Mouse (Mus musculus): ENCODE data around the gene Carm1. TPM values are rescaled to one million over a fixed set of nuclear protein-coding genes. Genes with fewer than 3 reads are reported as not detected.

Gene Carm1
- polyA plus RNA-seq, 1 experiment from 2014 or later: 72.3 TPM

DNA sequence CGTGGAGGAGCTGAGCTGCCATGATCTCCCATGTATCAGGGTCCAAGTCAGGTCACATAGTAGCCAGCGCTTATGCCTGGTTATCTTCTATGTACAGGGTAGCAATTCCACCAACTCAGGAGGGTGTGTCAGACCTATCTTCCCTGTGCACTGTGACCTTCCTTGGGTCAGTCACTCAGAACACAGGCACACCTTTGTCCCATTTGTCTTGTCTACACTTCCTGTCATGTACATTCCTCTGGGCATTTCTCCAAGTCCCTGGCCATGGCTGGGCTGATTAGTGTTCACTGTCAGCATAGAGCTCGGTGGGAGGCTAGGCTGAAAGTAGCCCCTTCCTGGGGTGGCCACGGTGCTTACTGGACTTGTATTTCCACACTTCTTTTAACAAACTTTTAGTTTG is 11.7 kb downstream of the Carm1 start:
- H3K36me3 ChIP-seq: peaks cover 58% of the 10 kb centered on the region
- H3K4me1 ChIP-seq (replicated peaks): no peaks in the 10 kb centered on the region
- 95% methylated on average over 4 of the region's 4 CpGs for WGBS
- no peak overlapping the region for H3K27ac ChIP-seq
- no peak for ATAC-seq (ENCODE audit: insufficient number of reproducible peaks, insufficient read depth, low FRiP score, low TSS enrichment, low read depth)
- no peak overlapping the region for H3K4me3 ChIP-seq (replicated peaks)
- H3K9me3 ChIP-seq: no peaks in the 10 kb centered on the region
- no peak overlapping the region for H3K4me2 ChIP-seq
- no peak overlapping the region for H3K9ac ChIP-seq (replicated peaks)
- no peaks in the 10 kb centered on the region for H3K27me3 ChIP-seq

GRCm38 (mm10) chr9:21559151-21559550 is 12.5 kb downstream of the Carm1 start:
- no peaks in the 10 kb centered on the region for H3K27me3 ChIP-seq
- no peak for ATAC-seq (ENCODE audit: insufficient number of reproducible peaks, insufficient read depth, low FRiP score, low TSS enrichment, low read depth)
- H3K9ac ChIP-seq (replicated peaks): no peak overlapping the region
- H3K9me3 ChIP-seq: no peaks in the 10 kb centered on the region
- no peak overlapping the region for H3K27ac ChIP-seq
- WGBS: over 99% methylated on average over 3 of the region's 3 CpGs
- no peak overlapping the region for H3K4me2 ChIP-seq
- H3K36me3 ChIP-seq: peaks cover 50% of the 10 kb centered on the region
- no peak overlapping the region for H3K4me3 ChIP-seq (replicated peaks)
- H3K4me1 ChIP-seq (replicated peaks): no peaks in the 10 kb centered on the region

GRCm38 (mm10) chr9:21564420-21564819 is 17.7 kb downstream of the Carm1 start:
- Histone ChIP-seq H3K27me3 (no peaks in the 10 kb centered on the region), H3K9ac (replicated peaks) (no peak overlapping the region), H3K4me1 (replicated peaks) (no peaks in the 10 kb centered on the region), H3K9me3 (no peaks in the 10 kb centered on the region), H3K4me3 (replicated peaks) (no peak overlapping the region), H3K27ac (no peak overlapping the region), H3K36me3 (peaks cover 27% of the 10 kb centered on the region), H3K4me2 (no peak overlapping the region)
- no peak for ATAC-seq (ENCODE audit: insufficient number of reproducible peaks, insufficient read depth, low FRiP score, low TSS enrichment, low read depth)
- 76% methylated on average over 1 of the region's 1 CpGs for WGBS

DNA sequence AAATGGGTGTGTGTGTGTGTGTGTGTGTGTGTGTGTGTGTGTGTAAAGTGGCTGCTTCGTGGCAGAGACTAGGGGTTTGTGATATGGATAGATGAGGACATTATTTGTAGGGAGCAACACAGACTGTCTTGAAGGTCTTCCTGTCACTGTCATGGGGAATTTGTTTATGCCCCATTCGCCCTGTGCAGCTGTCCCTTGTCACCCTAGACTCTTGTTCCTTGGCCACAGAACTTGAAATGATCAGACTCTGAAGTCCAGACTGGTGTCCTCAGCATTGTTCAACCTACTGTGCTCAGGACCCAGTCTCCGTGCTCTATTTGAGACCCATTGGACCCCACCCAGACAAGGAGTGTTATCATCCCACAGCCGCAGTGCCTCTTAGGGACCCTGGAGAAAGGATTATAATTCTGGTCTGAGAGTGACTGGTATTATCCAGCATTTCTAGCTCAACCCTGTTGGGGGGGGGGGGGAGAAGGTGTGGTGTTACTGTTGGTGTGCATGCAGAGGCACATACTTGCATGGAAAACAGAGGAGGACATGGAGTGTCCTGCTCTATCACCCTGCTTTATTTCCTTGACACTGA is 18.4 kb downstream of the Carm1 start:
- Histone ChIP-seq H3K9me3 (no peaks in the 10 kb centered on the region), H3K36me3 (peaks cover 34% of the 10 kb centered on the region), H3K4me1 (replicated peaks) (no peaks in the 10 kb centered on the region), H3K4me2 (no peak overlapping the region), H3K27ac (no peak overlapping the region), H3K9ac (replicated peaks) (no peak overlapping the region), H3K27me3 (no peaks in the 10 kb centered on the region), H3K4me3 (replicated peaks) (no peak overlapping the region)
- WGBS: 91% methylated on average over 4 of the region's 4 CpGs
- ATAC-seq (ENCODE audit: insufficient number of reproducible peaks, insufficient read depth, low FRiP score, low TSS enrichment, low read depth): no peak

DNA sequence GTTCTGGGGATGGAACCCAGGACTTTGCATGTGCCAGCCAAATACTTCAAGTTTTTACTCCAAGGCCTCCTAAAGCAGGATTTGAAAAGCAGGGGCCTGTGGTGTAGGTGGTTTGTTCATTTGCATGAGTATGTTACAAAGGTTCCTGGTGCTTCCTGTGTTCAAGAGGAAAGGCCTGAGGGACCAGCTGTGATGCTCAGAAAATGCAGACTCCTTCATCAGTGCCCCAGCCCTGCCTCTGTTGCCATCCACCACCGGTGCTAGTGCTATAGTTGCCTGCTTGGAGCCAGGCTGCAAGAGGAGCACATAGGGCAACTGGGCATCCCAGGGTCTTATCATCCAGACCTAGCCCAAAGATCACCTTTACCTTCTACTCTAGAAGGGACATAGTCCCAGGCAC is 19.8 kb downstream of the Carm1 start:
- Histone ChIP-seq H3K36me3 (peaks cover 41% of the 10 kb centered on the region), H3K27me3 (no peaks in the 10 kb centered on the region), H3K4me3 (replicated peaks) (no peak overlapping the region), H3K9me3 (no peaks in the 10 kb centered on the region), H3K4me2 (no peak overlapping the region), H3K9ac (replicated peaks) (no peak overlapping the region), H3K4me1 (replicated peaks) (no peaks in the 10 kb centered on the region), H3K27ac (no peak overlapping the region)
- no peak for ATAC-seq (ENCODE audit: insufficient number of reproducible peaks, insufficient read depth, low FRiP score, low TSS enrichment, low read depth)
- WGBS: 88% methylated on average over 1 of the region's 1 CpGs

GRCm38 (mm10) chr9:21567051-21567450 is 20.4 kb downstream of the Carm1 start:
- Histone ChIP-seq H3K4me3 (replicated peaks) (no peak overlapping the region), H3K4me2 (no peak overlapping the region), H3K27me3 (no peaks in the 10 kb centered on the region), H3K4me1 (replicated peaks) (no peaks in the 10 kb centered on the region), H3K9me3 (no peaks in the 10 kb centered on the region), H3K9ac (replicated peaks) (no peak overlapping the region), H3K27ac (no peak overlapping the region), H3K36me3 (peaks cover 43% of the 10 kb centered on the region)
- no peak for ATAC-seq (ENCODE audit: insufficient number of reproducible peaks, insufficient read depth, low FRiP score, low TSS enrichment, low read depth)
- WGBS: 87% methylated on average over 2 of the region's 2 CpGs

DNA sequence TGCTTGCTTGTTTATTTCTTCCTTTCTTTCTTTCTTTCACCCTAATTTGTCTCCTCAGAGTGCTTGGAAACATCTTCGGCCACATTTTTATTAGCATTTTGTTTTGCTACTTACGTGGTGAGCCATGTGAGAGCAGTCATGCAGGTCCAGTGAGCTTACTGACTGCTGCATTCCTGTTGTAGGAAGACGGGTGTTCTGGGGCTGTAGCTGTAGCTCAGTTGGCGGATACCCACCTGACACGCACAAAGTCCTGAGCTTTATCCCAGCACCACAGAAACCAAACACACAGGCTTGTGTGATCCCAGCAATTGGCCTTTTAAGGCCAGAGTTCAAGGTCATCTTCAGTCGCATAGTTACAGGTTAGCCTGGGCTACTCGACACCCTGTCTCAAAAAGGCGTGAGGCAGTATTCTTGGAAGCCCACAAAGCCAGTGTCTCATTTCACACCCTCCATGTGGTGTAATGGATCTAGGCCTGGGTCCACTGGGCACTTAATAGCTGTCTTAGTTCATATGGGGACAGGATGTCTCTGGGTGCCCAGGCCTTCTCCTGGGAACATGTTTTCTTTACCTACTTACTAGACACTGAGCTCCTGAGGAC is 22.1 kb downstream of the Carm1 start:
- Histone ChIP-seq H3K4me2 (no peak overlapping the region), H3K4me1 (replicated peaks) (no peaks in the 10 kb centered on the region), H3K9ac (replicated peaks) (no peak overlapping the region), H3K36me3 (peaks cover 53% of the 10 kb centered on the region), H3K27me3 (no peaks in the 10 kb centered on the region), H3K9me3 (no peaks in the 10 kb centered on the region), H3K4me3 (replicated peaks) (no peak overlapping the region), H3K27ac (no peak overlapping the region)
- no peak for ATAC-seq (ENCODE audit: insufficient number of reproducible peaks, insufficient read depth, low FRiP score, low TSS enrichment, low read depth)
- WGBS: 88% methylated on average over 8 of the region's 8 CpGs

DNA sequence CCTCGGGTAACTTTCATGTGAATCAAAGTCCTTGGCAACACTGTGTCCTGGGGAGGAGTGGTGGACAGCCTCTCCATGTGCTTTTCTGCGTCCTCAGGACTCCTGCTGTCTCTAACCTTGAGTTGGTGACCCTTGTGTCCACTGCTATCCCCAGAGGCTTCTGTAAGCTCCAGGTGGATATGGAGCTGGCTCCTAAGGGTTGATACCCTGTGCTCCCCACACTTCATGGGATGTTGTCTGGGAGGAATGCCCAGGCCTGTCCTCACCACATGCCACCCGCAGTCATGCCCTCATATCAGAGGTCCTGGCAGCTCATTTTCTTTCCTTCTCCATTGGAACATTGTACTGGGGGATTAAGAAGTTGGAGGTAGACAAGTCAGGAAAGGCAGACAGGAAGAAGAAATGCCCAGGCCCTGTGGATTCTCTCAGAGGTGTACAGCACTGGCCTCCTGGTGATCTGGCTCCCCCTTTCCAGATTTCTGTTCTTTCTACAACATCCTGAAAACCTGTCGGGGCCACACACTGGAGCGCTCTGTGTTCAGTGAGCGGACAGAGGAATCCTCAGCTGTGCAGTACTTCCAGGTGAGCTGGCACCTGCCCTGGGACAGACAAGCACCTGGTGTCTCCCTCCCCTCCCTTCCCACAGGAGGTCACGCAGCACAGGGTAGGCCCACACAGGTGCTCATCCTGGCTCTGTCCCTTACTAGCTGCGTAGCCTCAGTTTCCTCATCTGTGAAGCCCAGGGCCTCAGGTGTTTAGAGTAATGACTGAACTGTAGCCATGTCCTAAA is 27.5 kb downstream of the Carm1 start:
- Histone ChIP-seq H3K36me3 (peaks cover 98% of the 10 kb centered on the region), H3K9ac (replicated peaks) (no peak overlapping the region), H3K27me3 (no peaks in the 10 kb centered on the region), H3K9me3 (no peaks in the 10 kb centered on the region), H3K27ac (no peak overlapping the region), H3K4me2 (no peak overlapping the region), H3K4me3 (replicated peaks) (no peak overlapping the region), H3K4me1 (replicated peaks) (no peaks in the 10 kb centered on the region)
- no peak for ATAC-seq (ENCODE audit: insufficient number of reproducible peaks, insufficient read depth, low FRiP score, low TSS enrichment, low read depth)
- WGBS: 92% methylated on average over 8 of the region's 8 CpGs

- Histone ChIP-seq H3K27me3 (no peaks in the 10 kb centered on the region), H3K36me3 (peaks cover 98% of the 10 kb centered on the region), H3K4me3 (replicated peaks) (no peak overlapping the region), H3K9me3 (no peaks in the 10 kb centered on the region), H3K9ac (replicated peaks) (no peak overlapping the region), H3K4me2 (no peak overlapping the region), H3K27ac (no peak overlapping the region), H3K4me1 (replicated peaks) (no peaks in the 10 kb centered on the region)
- no peak for ATAC-seq (ENCODE audit: insufficient number of reproducible peaks, insufficient read depth, low FRiP score, low TSS enrichment, low read depth)
- WGBS: 94% methylated on average over 10 of the region's 10 CpGs
Measured at GRCm38 (mm10) chr9:21575253-21575652, 28.6 kb downstream of the Carm1 start.

DNA sequence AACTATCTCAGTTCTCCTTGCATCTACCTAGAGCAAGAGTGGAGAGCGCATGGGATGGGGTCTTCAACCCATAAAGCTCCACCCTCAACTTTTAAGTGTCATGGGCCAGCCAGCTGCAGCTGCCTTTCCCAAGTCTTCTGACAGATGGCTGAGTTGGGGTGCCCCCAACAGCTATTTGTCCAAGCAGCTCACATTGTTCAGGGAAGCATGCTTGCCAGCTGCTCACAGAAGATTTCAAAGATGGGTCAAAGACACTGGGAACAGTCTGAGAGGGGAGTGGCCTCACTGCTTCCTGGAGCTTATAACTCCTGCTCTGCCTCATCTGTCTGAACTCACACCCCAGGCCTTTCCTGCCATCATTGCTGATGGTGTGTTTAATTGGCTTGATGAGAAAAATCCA is 29.6 kb downstream of the Carm1 start:
- no peaks in the 10 kb centered on the region for H3K9me3 ChIP-seq
- H3K36me3 ChIP-seq: peaks cover 98% of the 10 kb centered on the region
- no peaks in the 10 kb centered on the region for H3K4me1 ChIP-seq (replicated peaks)
- no peak overlapping the region for H3K27ac ChIP-seq
- H3K9ac ChIP-seq (replicated peaks): no peak overlapping the region
- H3K27me3 ChIP-seq: no peaks in the 10 kb centered on the region
- no peak overlapping the region for H3K4me2 ChIP-seq
- no peak for ATAC-seq (ENCODE audit: insufficient number of reproducible peaks, insufficient read depth, low FRiP score, low TSS enrichment, low read depth)
- 94% methylated on average over 1 of the region's 1 CpGs for WGBS
- H3K4me3 ChIP-seq (replicated peaks): no peak overlapping the region

GRCm38 (mm10) chr9:21578226-21578625 is 31.5 kb downstream of the Carm1 start:
- WGBS: 73% methylated on average over 3 of the region's 3 CpGs
- no peak overlapping the region for H3K9ac ChIP-seq (replicated peaks)
- peaks cover 98% of the 10 kb centered on the region for H3K36me3 ChIP-seq
- no peaks in the 10 kb centered on the region for H3K27me3 ChIP-seq
- no peaks in the 10 kb centered on the region for H3K4me1 ChIP-seq (replicated peaks)
- no peak overlapping the region for H3K27ac ChIP-seq
- H3K4me3 ChIP-seq (replicated peaks): no peak overlapping the region
- no peak for ATAC-seq (ENCODE audit: insufficient number of reproducible peaks, insufficient read depth, low FRiP score, low TSS enrichment, low read depth)
- no peak overlapping the region for H3K4me2 ChIP-seq
- no peaks in the 10 kb centered on the region for H3K9me3 ChIP-seq
